Mouse (Mus musculus) neural tube, embryonic 15.5 days (tissue): Measurements from ENCODE around the gene S100a11. TPM values are rescaled to one million over a fixed set of nuclear protein-coding genes. Genes with fewer than 3 reads are reported as not detected.
A peak's percentile ranks its signal among the peaks of the same experiment; 100 is the strongest.

Source experiments
- ATAC-seq: fragments of 200-750 bp; cut with Nextera tagmentation; 2 replicates; pipeline ENCODE4 v1.8.0; 2017; ENCODE audit warnings: mild to moderate bottlenecking, moderate TSS enrichment, moderate library complexity; ENCODE audit not compliant: low FRiP score
- H3K27ac ChIP-seq: fragments of 300-500 bp; sonication (generic); replicated peaks from 2 replicates; pipeline ENCODE4 v1.5.1; 2015; ENCODE audit warnings: mild to moderate bottlenecking, inconsistent platforms
- H3K27me3 ChIP-seq: fragments of 300-500 bp; sonication (generic); replicated peaks from 2 replicates; pipeline ENCODE4 v1.6.1; 2015; ENCODE audit warnings: inconsistent platforms
- H3K36me3 ChIP-seq: fragments of 300-500 bp; sonication (generic); 2 replicates; pipeline ENCODE4 v1.6.1; 2015; ENCODE audit warnings: inconsistent platforms
- H3K4me1 ChIP-seq: fragments of 300-500 bp; sonication (generic); 2 replicates; pipeline ENCODE4 v1.6.1; 2015; ENCODE audit warnings: inconsistent platforms
- H3K4me2 ChIP-seq: fragments of 300-500 bp; sonication (generic); 2 replicates; pipeline ENCODE4 v1.6.1; 2015; ENCODE audit warnings: inconsistent platforms, mild to moderate bottlenecking, moderate library complexity
- H3K4me3 ChIP-seq: fragments of 300-500 bp; sonication (generic); replicated peaks from 2 replicates; pipeline ENCODE4 v1.5.1; 2015; ENCODE audit warnings: mild to moderate bottlenecking, inconsistent platforms
- H3K9ac ChIP-seq: fragments of 300-500 bp; sonication (generic); replicated peaks from 2 replicates; pipeline ENCODE4 v1.6.1; 2015; ENCODE audit warnings: mild to moderate bottlenecking, inconsistent platforms
- H3K9me3 ChIP-seq: fragments of 300-500 bp; sonication (generic); replicated peaks from 2 replicates; pipeline ENCODE4 v1.6.1; 2016; ENCODE audit warnings: inconsistent platforms
- WGBS: fragments of 180-500 bp; shearing (Covaris S2); methylation state at CpG from one replicate; pipeline ENCODE4 v1.1.7; 2015; ENCODE audit warnings: mixed read lengths; 5-methylcytosine and 5-hydroxymethylcytosine counted together
- polyA plus RNA-seq: library from polyadenylated mRNA; unstranded; fragments of >200 nt; fragmentation: Nextera tagmentation; extraction: Ambion mirVana; gene quantifications from 2 replicates; pipeline ENCODE4 v1.2.1, GENCODE M21; 2015

S100a11 gene
- polyA plus RNA-seq, 1 experiment from 2014 or later = 235 TPM

DNA sequence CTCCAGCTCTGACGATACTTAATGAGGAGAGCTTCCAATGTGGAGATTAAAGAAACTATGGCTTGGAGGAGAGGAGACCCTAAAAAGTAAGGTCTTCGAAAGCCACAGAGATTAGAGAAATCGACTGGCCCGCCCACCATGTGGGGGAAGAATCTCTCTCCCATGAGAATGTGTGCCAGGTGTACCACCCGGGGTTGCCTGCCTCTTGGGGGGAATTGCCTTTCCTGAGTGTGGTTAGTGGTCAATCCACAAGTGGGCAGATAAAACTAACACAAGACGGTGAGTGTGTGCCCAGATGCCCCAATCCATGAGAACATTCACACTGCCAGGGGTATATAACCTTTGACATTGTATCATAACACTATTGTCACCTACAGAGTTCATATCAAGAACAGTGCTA lies 47.4 kb downstream of the S100a11 start:
- Histone ChIP-seq H3K9me3 (no peaks in the 10 kb centered on the region), H3K4me3 (no peak overlapping the region), H3K4me2 (no peak overlapping the region), H3K27ac (no peak overlapping the region), H3K9ac (no peak overlapping the region), H3K4me1 (0 out of 2 replicates have a peak, but pooled peaks cover 3% of the 10 kb centered on the region), H3K36me3 (no peaks in the 10 kb centered on the region), H3K27me3 (no peaks in the 10 kb centered on the region)
- ATAC-seq = no peak
- 95% methylated on average over 6 of the region's 6 CpGs for WGBS

DNA sequence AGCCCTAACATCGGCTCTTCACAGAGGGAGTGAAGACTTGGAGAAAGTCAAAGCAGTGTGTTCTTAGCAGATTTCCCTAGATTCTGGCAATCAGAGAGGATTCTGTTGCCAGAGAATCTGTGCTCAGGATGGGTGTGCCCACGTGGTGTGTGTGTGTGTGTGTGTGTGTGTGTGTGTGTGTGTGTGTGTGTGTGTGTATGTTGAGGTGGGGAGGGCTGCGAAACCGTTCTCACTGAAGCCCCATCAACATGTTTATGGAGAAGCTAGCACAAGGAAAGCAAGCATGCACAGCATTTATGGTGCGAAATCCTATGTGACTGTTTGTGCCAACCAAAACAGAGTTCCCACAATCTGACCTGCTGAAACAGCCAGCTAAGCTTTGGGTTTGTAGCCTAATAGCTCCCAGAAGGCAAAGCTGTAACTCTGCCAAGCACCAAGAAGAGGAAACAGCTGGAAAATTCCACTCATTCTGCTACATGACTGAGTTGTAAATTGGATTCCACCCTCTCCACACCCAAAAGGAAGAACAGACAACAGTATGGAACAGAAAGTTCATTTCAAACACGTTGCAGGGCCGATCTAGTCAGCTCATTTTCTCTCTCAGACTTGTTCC lies 48.2 kb downstream of the S100a11 start:
- no peak overlapping the region for H3K4me2 ChIP-seq
- peak; percentile 55; the same call in 1 of the 2 replicates for ATAC-seq
- no peaks in the 10 kb centered on the region for H3K36me3 ChIP-seq
- no peak overlapping the region for H3K9ac ChIP-seq
- no peaks in the 10 kb centered on the region for H3K27me3 ChIP-seq
- no peaks in the 10 kb centered on the region for H3K9me3 ChIP-seq
- 0 out of 2 replicates have a peak, but pooled peaks cover 3% of the 10 kb centered on the region for H3K4me1 ChIP-seq
- WGBS = 59% methylated on average over 7 of the region's 7 CpGs
- 0 out of 2 replicates have a peak overlapping the region, but pooled peaks have one; percentile 1 for H3K27ac ChIP-seq
- no peak overlapping the region for H3K4me3 ChIP-seq

DNA sequence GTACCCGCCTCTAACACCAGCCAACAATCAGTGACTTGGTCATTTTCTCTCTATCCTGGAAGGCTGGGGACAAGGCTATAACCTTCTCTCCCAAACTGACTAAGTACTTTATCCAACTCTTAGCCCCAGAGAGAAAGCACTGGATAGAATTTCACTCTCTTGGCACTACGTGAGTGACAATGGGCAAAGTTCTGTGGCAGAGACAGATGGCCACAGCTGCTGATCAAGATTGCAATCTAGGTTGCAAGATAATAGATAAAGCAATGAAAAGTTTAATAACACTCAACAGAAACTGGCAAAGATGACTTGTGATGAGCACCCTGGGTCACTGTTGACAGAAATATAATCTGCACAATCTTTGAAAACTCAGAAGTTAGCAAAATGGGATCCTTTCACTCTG lies 48.8 kb downstream of the S100a11 start:
- no peak overlapping the region for H3K4me2 ChIP-seq
- ATAC-seq = no peak
- no peak overlapping the region for H3K9ac ChIP-seq
- H3K9me3 ChIP-seq = no peaks in the 10 kb centered on the region
- no peaks in the 10 kb centered on the region for H3K36me3 ChIP-seq
- 0 out of 2 replicates have a peak, but pooled peaks cover 3% of the 10 kb centered on the region for H3K4me1 ChIP-seq
- 70% methylated on average over 2 of the region's 2 CpGs for WGBS
- no peak overlapping the region for H3K27ac ChIP-seq
- no peak overlapping the region for H3K4me3 ChIP-seq
- no peaks in the 10 kb centered on the region for H3K27me3 ChIP-seq

DNA sequence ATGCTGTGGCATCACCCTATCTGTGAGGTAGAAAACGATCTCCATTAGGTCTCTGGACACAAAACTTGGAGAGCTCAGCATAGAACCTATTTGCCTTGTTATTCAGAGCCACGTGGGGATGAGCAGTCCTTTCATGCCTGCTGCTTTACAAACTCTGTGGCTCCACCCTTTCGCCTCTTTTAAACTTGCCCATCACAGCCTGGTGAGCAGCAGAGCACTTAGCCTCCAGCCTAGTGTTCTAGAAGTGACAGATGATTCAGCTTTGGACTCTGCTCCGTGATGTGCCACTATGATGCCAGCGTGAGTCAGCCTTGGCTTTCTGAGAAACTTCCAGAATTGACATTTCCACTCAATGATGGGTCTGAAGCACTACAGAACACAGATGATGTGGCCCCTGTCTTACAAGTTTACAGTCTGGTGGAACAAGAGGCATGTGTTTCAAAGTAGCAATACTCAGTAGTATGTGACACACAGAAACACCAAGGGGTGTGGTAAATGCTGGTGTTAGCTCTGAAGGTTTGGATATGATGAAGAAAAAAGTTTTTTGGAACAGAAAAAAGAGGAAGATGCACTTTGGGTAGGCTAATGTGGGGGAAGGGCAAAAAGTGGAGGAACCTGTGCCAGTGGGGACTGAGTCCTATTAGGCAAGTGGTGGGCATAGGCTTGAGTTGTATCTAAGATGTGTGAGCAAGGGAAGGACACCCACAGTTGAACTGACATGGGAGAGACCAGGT lies 51.9 kb downstream of the S100a11 start:
- Histone ChIP-seq H3K27me3 (no peaks in the 10 kb centered on the region), H3K9me3 (no peaks in the 10 kb centered on the region), H3K4me1 (0 out of 2 replicates have a peak, but pooled peaks cover 3% of the 10 kb centered on the region), H3K36me3 (no peaks in the 10 kb centered on the region), H3K27ac (no peak overlapping the region), H3K4me2 (no peak overlapping the region), H3K9ac (no peak overlapping the region), H3K4me3 (no peak overlapping the region)
- ATAC-seq = no peak
- WGBS = 67% methylated on average over 5 of the region's 5 CpGs

Other genes with a start within 250 kb of the S100a11 start
- gene Flg, start 247.0 kb upstream of the S100a11 start, polyA plus RNA-seq = not detected in 2 replicates
- gene Hrnr, start 200.7 kb upstream of the S100a11 start, polyA plus RNA-seq = 0.01 and 0.06 TPM in 2 replicates
- gene Rptn, start 126.8 kb upstream of the S100a11 start, polyA plus RNA-seq = not detected in 2 replicates
- gene Tchh, start 78.2 kb upstream of the S100a11 start, polyA plus RNA-seq = 1.3 and 1.6 TPM in 2 replicates
- gene Tchhl1, start 51.7 kb upstream of the S100a11 start, polyA plus RNA-seq = not detected in 2 replicates
- gene S100a10, start 34.6 kb downstream of the S100a11 start, polyA plus RNA-seq = 284 and 336 TPM in 2 replicates
- gene Tdpoz2, start 132.2 kb downstream of the S100a11 start, polyA plus RNA-seq = not detected in 2 replicates
- gene Tdpoz1, start 155.8 kb downstream of the S100a11 start, polyA plus RNA-seq = not detected in 2 replicates
- not detected in 2 replicates for gene Gm37596, start 172.6 kb downstream of the S100a11 start, polyA plus RNA-seq